Mouse (Mus musculus) MEL (cell line): ENCODE results near the gene Atp6v0a4. TPM values are rescaled to one million over a fixed set of nuclear protein-coding genes. Genes with fewer than 3 reads are reported as not detected.

ENCODE experiments used
- DNase-seq: peaks from one replicate; pipeline ENCODE4 v3.0.0; 2011; ENCODE audit warnings: low read depth, low spot score
- H3K27ac ChIP-seq: 2 replicates; pipeline ENCODE4 v1.5.1; 2012; ENCODE audit warnings: low read depth, mild to moderate bottlenecking, control low read depth, low read length, moderate library complexity; ENCODE audit not compliant: control insufficient read depth
- H3K27me3 ChIP-seq, 2 experiments: fragments of 150-350 bp in 1 of 2; sonication (generic) in 1 of 2; 2 replicates each; pipeline ENCODE4 v1.6.1; 2012; ENCODE audit warnings: low read length in 2 of 2, mild to moderate bottlenecking in 2 of 2, improper control_type of control experiment in 1 of 2, moderate library complexity in 1 of 2; ENCODE audit not compliant: insufficient read depth in 2 of 2, control insufficient read depth in 1 of 2
- H3K36me3 ChIP-seq, 2 experiments: 2 replicates each; pipeline ENCODE4 v1.6.1; 2012 to 2014; ENCODE audit warnings: low read length in 2 of 2, improper control_type of control experiment in 1 of 2, inconsistent platforms in 1 of 2, mild to moderate bottlenecking in 1 of 2; ENCODE audit not compliant: insufficient read depth in 2 of 2, control insufficient read depth in 1 of 2
- H3K4me1 ChIP-seq, 2 experiments: fragments of 150-350 bp in 1 of 2; sonication (generic) in 1 of 2; 2 replicates each; pipeline ENCODE4 v1.6.1; 2012; ENCODE audit warnings: low read length in 2 of 2, improper control_type of control experiment in 1 of 2, mild to moderate bottlenecking in 1 of 2; ENCODE audit not compliant: insufficient read depth in 2 of 2, control insufficient read depth in 1 of 2
- H3K4me3 ChIP-seq, 2 experiments: fragments of 150-350 bp in 1 of 2; sonication (generic) in 1 of 2; 2 replicates each; pipeline ENCODE4 v1.5.1; 2012; ENCODE audit warnings: low read depth in 2 of 2, low read length in 2 of 2, mild to moderate bottlenecking in 2 of 2, moderate library complexity in 2 of 2, control low read depth in 1 of 2, improper control_type of control experiment in 1 of 2; ENCODE audit not compliant: control insufficient read depth in 1 of 2, insufficient read depth in 1 of 2
- H3K79me2 ChIP-seq: 2 replicates; pipeline ENCODE4 v1.6.1; 2012; ENCODE audit warnings: mild to moderate bottlenecking, low read length, moderate library complexity; ENCODE audit not compliant: control insufficient read depth, poor library complexity, insufficient read depth
- H3K9ac ChIP-seq: 2 replicates; pipeline ENCODE4 v1.6.1; 2012; ENCODE audit warnings: low read depth, mild to moderate bottlenecking, control low read depth, low read length, moderate library complexity; ENCODE audit not compliant: control insufficient read depth, poor library complexity, severe bottlenecking
- H3K9me3 ChIP-seq: fragments of 150-350 bp; sonication (generic); replicated peaks from 2 replicates; pipeline ENCODE4 v1.6.1; 2012; ENCODE audit warnings: mild to moderate bottlenecking, low read length, improper control_type of control experiment, moderate library complexity; ENCODE audit not compliant: insufficient read depth
- BHLHE40 ChIP-seq: IDR thresholded peaks from 2 replicates; pipeline ENCODE4 v1.6.1; 2012; ENCODE audit warnings: low read depth, mild to moderate bottlenecking, inconsistent platforms, low read length, improper control_type of control experiment, borderline replicate concordance
- CTCF ChIP-seq, 3 experiments: IDR thresholded peaks in 2 of 3; conservative IDR thresholded peaks in 1 of 3; 2 replicates each; pipeline ENCODE4 v1.5.1; 2011 to 2012; ENCODE audit warnings: low read length in 3 of 3, low read depth in 2 of 3, mild to moderate bottlenecking in 2 of 3, improper control_type of control experiment in 1 of 3, inconsistent platforms in 1 of 3, mixed read lengths in 1 of 3, moderate library complexity in 1 of 3; ENCODE audit not compliant: control insufficient read depth in 1 of 3, insufficient read depth in 1 of 3, poor library complexity in 1 of 3, severe bottlenecking in 1 of 3
- E2F4 ChIP-seq: IDR thresholded peaks from 2 replicates; pipeline ENCODE4 v1.6.1; 2011; ENCODE audit warnings: low read depth, low read length, improper control_type of control experiment, borderline replicate concordance
- GABPA ChIP-seq: IDR thresholded peaks from 2 replicates; pipeline ENCODE4 v1.6.1; 2012; ENCODE audit warnings: low read depth, mild to moderate bottlenecking, inconsistent platforms, low read length, improper control_type of control experiment, moderate library complexity
- GATA1 ChIP-seq: IDR thresholded peaks from 2 replicates; pipeline ENCODE4 v1.6.1; 2011; ENCODE audit warnings: low read depth, low read length, improper control_type of control experiment
- HCFC1 ChIP-seq: IDR thresholded peaks from 2 replicates; pipeline ENCODE4 v1.6.1; 2012; ENCODE audit warnings: low read depth, mild to moderate bottlenecking, inconsistent platforms, low read length, improper control_type of control experiment, moderate library complexity
- JUND ChIP-seq: IDR thresholded peaks from 2 replicates; pipeline ENCODE4 v1.6.1; 2011; ENCODE audit warnings: low read depth, mild to moderate bottlenecking, improper control_type of control experiment, low read length
- KAT2A ChIP-seq: conservative IDR thresholded peaks from 2 replicates; pipeline ENCODE4 v1.6.1; 2012; ENCODE audit warnings: low read depth, low read length, improper control_type of control experiment, inconsistent platforms
- MAZ ChIP-seq: IDR thresholded peaks from 2 replicates; pipeline ENCODE4 v1.6.1; 2012; ENCODE audit warnings: low read depth, mild to moderate bottlenecking, inconsistent platforms, low read length, improper control_type of control experiment
- MEF2A ChIP-seq: IDR thresholded peaks from 2 replicates; pipeline ENCODE4 v1.6.1; 2014; ENCODE audit warnings: low read depth, mild to moderate bottlenecking, inconsistent platforms, low read length, improper control_type of control experiment; ENCODE audit not compliant: poor library complexity, insufficient replicate concordance, severe bottlenecking; ENCODE audit errors: extremely low read depth
- MXI1 ChIP-seq: IDR thresholded peaks from 2 replicates; pipeline ENCODE4 v1.6.1; 2011; ENCODE audit warnings: mild to moderate bottlenecking, low read depth, low read length, improper control_type of control experiment
- MYB ChIP-seq: IDR thresholded peaks from 2 replicates; pipeline ENCODE4 v1.6.1; 2011; ENCODE audit warnings: mild to moderate bottlenecking, low read depth, low read length, improper control_type of control experiment
- POLR2A ChIP-seq, 2 experiments: IDR thresholded peaks; 2 replicates each; pipeline ENCODE4 v1.6.1; 2011 to 2012; ENCODE audit warnings: low read length in 2 of 2, mild to moderate bottlenecking in 2 of 2, control low read depth in 1 of 2, improper control_type of control experiment in 1 of 2, low read depth in 1 of 2, moderate library complexity in 1 of 2; ENCODE audit not compliant: control insufficient read depth in 1 of 2, insufficient read depth in 1 of 2, poor library complexity in 1 of 2
- RAD21 ChIP-seq: IDR thresholded peaks from 2 replicates; pipeline ENCODE4 v1.6.1; 2011; ENCODE audit warnings: mild to moderate bottlenecking, low read depth, low read length, improper control_type of control experiment
- RCOR1 ChIP-seq: IDR thresholded peaks from 2 replicates; pipeline ENCODE4 v1.6.1; 2012; ENCODE audit warnings: low read depth, mild to moderate bottlenecking, inconsistent platforms, low read length, improper control_type of control experiment
- SIN3A ChIP-seq: IDR thresholded peaks from 2 replicates; pipeline ENCODE4 v1.6.1; 2012; ENCODE audit warnings: low read length, improper control_type of control experiment, inconsistent platforms
- SMC3 ChIP-seq: IDR thresholded peaks from 2 replicates; pipeline ENCODE4 v1.6.1; 2011; ENCODE audit warnings: low read depth, low read length, improper control_type of control experiment
- UBTF ChIP-seq: IDR thresholded peaks from 2 replicates; pipeline ENCODE4 v1.6.1; 2012; ENCODE audit warnings: low read depth, mild to moderate bottlenecking, inconsistent platforms, low read length, improper control_type of control experiment, moderate library complexity, borderline replicate concordance; ENCODE audit not compliant: insufficient read depth
- USF1 ChIP-seq: IDR thresholded peaks from 2 replicates; pipeline ENCODE4 v1.6.1; 2014; ENCODE audit warnings: low read depth, mild to moderate bottlenecking, inconsistent platforms, low read length, improper control_type of control experiment, moderate library complexity
- polyA plus RNA-seq, 2 experiments: library from polyadenylated mRNA; stranded (reverse) in 1 of 2; unstranded in 1 of 2; fragments of >175 nt in 1 of 2; fragments of >200 nt in 1 of 2; gene quantifications; 2 replicates each; pipeline versions ENCODE4 v1.2.1 to v1.2.4; 2012; ENCODE audit warnings: low replicate concordance in 2 of 2, low read depth in 1 of 2; ENCODE audit not compliant: insufficient read length in 2 of 2, insufficient read depth in 1 of 2, missing spikeins in 1 of 2
- total RNA-seq: library from RNA; depleted of rRNA; stranded (reverse); fragments of 300-350 nt; gene quantifications from 2 replicates; pipeline ENCODE4 v1.2.3, GENCODE M21; 2012

Gene Atp6v0a4
- total and polyA plus RNA-seq, 3 experiments: 0.12 TPM; not detected in 2

DNA sequence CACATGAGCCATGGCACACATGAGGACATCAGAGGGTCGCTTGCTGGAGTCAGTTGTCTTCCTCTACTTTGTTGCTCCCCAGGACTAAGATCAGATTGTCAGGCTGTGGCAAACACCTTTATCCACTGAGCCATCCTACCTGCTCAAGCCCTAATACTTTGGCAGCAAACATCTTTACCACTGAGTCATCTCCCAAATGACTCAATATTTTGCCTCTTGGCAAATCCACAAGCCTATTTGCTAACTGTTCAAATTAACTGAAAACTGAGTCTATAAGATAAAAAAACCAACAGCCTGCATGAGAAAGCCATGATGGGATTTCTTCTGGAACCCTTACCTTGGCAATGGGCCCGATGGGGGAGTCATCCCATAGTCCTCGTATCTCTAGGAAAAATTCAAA, 14.7 kb upstream of the Atp6v0a4 start:
- H3K27ac ChIP-seq: no peak overlapping the region
- no peaks in the 10 kb centered on the region for H3K9me3 ChIP-seq
- H3K27me3 ChIP-seq: no peaks in the 10 kb centered on the region
- no peak overlapping the region for H3K4me3 ChIP-seq
- no peak for DNase-seq
- H3K4me1 ChIP-seq: no peaks in the 10 kb centered on the region
- H3K79me2 ChIP-seq: no peaks in the 10 kb centered on the region
- no peak overlapping the region for H3K9ac ChIP-seq
- no peaks in the 10 kb centered on the region for H3K36me3 ChIP-seq
- TF ChIP-seq BHLHE40 (no peak), MYB (no peak), KAT2A (no peak), RAD21 (no peak), MEF2A (no peak), GATA1 (no peak), JUND (no peak), E2F4 (no peak), POLR2A (IDR thresholded peaks at IDR 0.05; ENCODE audit: control insufficient read depth in 1 of 2, insufficient read depth in 1 of 2, low read depth in 1 of 2, low read length in 2 of 2, poor library complexity in 1 of 2) (no peak), GABPA (no peak), UBTF (no peak)

DNA sequence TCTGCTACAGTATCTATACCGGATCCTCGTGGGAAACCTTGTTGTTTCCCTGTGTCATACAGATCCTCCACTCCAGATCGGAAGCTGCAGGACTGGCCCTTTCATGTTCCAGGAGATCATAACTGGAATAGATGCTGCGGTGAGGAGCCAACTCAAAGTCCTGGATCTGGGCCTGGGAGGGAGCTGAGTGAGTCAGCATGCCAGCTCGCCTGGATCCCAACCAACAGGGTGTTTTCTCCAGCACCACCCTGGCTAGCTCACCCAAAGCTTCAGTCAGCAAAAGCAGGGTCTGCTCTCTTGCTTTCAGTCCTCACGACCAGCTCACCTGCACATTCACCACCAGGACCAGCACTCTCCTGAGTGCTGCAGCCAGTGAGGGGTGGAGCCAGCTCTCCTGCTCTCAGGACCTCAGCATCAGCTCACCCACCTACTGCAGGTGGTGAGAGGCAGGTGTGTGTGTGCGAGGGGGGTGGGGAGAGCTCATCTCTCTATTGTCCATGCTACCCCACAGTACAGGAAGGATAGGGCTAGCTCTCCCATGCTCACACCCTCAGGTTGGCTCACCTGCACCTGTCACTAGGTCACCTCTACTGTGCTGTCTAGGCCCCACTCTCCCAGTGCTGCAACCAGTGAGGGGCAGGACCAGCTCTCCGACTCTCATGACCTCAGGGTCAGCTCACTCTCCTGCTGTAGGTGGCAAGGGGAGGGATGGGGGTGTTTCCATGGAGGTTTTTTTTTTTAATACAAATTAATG, 10.6 kb upstream of the Atp6v0a4 start:
- Histone ChIP-seq H3K4me3 (no peak overlapping the region), H3K27me3 (no peaks in the 10 kb centered on the region), H3K9ac (no peak overlapping the region), H3K27ac (no peak overlapping the region), H3K79me2 (no peaks in the 10 kb centered on the region), H3K36me3 (no peaks in the 10 kb centered on the region), H3K9me3 (no peaks in the 10 kb centered on the region), H3K4me1 (no peaks in the 10 kb centered on the region)
- no peak for TF ChIP-seq CTCF (IDR thresholded peaks at IDR 0.05 in 2 of 3, conservative IDR thresholded peaks at IDR 0.05 in 1 of 3; ENCODE audit: control insufficient read depth in 1 of 3, insufficient read depth in 1 of 3, low read depth in 2 of 3, low read length in 3 of 3, poor library complexity in 1 of 3, severe bottlenecking in 1 of 3)
- TF ChIP-seq GATA1: no peak
- TF ChIP-seq SIN3A: no peak
- no peak for TF ChIP-seq POLR2A (IDR thresholded peaks at IDR 0.05; ENCODE audit: control insufficient read depth in 1 of 2, insufficient read depth in 1 of 2, low read depth in 1 of 2, low read length in 2 of 2, poor library complexity in 1 of 2)
- no peak for TF ChIP-seq MAZ
- no peak for TF ChIP-seq RCOR1
- no peak for TF ChIP-seq MEF2A
- TF ChIP-seq SMC3: no peak
- TF ChIP-seq MXI1: no peak
- TF ChIP-seq UBTF: no peak
- TF ChIP-seq KAT2A: no peak
- no peak for TF ChIP-seq HCFC1
- no peak for TF ChIP-seq USF1
- no peak for DNase-seq
